10 mouse cellular contexts compared by ENCODE assay signal in the genomic region with DNA sequence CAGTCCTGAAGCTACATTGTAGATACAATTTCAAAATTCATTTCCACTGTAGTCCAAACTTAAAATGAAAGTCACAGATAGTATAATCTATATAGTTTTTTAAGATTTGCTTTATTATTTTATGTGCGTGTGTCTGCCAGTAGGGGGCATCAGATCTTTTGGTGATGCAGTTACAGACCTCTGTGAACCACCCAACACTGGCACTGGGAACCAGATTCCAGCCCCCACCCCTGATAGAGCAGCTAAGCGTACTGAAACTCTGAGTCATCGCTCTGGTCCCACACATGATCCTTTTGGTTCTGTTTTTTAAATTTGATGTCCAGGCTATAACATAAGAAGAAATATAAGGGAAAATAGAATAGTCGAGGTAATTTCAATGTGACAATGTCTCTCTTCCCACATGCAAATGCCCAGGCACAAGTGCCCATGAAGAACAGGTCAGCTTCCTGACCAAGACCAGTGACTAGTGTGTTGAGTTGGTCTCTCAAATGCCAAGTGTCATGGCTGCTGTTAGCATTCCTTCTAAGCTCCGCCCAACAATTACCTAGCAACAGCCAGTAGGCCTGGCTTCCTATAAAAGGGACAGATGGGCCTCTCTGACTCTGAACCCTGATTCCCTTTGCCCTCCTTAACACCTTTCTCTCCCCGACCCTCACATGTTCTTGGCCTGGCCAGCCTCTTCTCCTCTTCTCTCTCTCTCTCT.
A peak's percentile ranks its signal among the peaks of the same experiment; 100 is the strongest.
DNase-seq lines count a peak whose midpoint lies in the region; ATAC-seq lines count a peak whose summit lies in the region.
"Had no signal": no experiment of that assay in that cellular context is flagged by ENCODE, and none has a peak within 500 bp of the region (broad histone marks: within the 10 kb centered on the region; RNA-seq: fewer than 3 reads in every experiment).

No protein-coding gene starts in this region.

- 82% methylated on average over 6 of the region's 6 CpGs for WGBS in heart, embryonic 13.5 days
- 83% methylated on average over 6 of the region's 6 CpGs for WGBS in hindbrain, embryonic 14.5 days

- intact Hi-C loops in heart, postnatal 25 days (cut with DNase I) = loop anchor here (1.0 kb wide), 1 partner anchor 329 kb away; no protein-coding TSS in a partner anchor

- H3K4me2 ChIP-seq in heart, embryonic 13.5 days = no peak overlapping the region
- H3K4me2 ChIP-seq in hindbrain, embryonic 14.5 days (replicated peaks) = no peak overlapping the region
- H3K4me2 ChIP-seq: liver, embryonic 15.5 days had no signal

- DNase-seq in heart, postnatal 25 days (ENCODE audit: low spot score) = no peak
- DNase-seq in retina, embryonic 14.5 days (ENCODE audit: low spot score) = peak; percentile 44
- no peak for DNase-seq in retina, postnatal 1 day
- no peak for DNase-seq in hindbrain, embryonic 14.5 days (ENCODE audit: low spot score)
- no peak for DNase-seq in natural killer cell, adult 2 months (ENCODE audit: low spot score in 2 of 2)
- no peak for DNase-seq in adrenal gland, adult 8-10 months
- DNase-seq in gastrocnemius, adult 18-20 months (ENCODE audit: low spot score) = no peak
- DNase-seq: gastrocnemius, postnatal 14 days had no signal

- H3K4me1 ChIP-seq in heart, embryonic 13.5 days = peaks cover 61% of the 10 kb centered on the region
- H3K4me1 ChIP-seq in hindbrain, embryonic 14.5 days (replicated peaks; ENCODE audit: control insufficient read depth, insufficient read depth, low read length) = peaks cover 22% of the 10 kb centered on the region
- H3K4me1 ChIP-seq: liver, embryonic 15.5 days had no signal

- no peaks in the 10 kb centered on the region for H3K9me3 ChIP-seq in heart, embryonic 13.5 days
- no peaks in the 10 kb centered on the region for H3K9me3 ChIP-seq in hindbrain, embryonic 14.5 days (ENCODE audit: control insufficient read depth, low read length)
- H3K9me3 ChIP-seq: liver, embryonic 15.5 days had no signal

- H3K4me3 ChIP-seq in heart, embryonic 13.5 days = no peak overlapping the region
- H3K4me3 ChIP-seq in hindbrain, embryonic 14.5 days (replicated peaks; ENCODE audit: low read length) = no peak overlapping the region
- H3K4me3 ChIP-seq: liver, embryonic 15.5 days had no signal

- no peaks in the 10 kb centered on the region for H3K36me3 ChIP-seq in heart, embryonic 13.5 days
- H3K36me3 ChIP-seq in hindbrain, embryonic 14.5 days (replicated peaks; ENCODE audit: control insufficient read depth, insufficient read depth) = no peaks in the 10 kb centered on the region
- H3K36me3 ChIP-seq: liver, embryonic 15.5 days had no signal

- peak overlapping the region; percentile 65 for H3K27ac ChIP-seq in heart, embryonic 13.5 days (replicated peaks)
- H3K27ac ChIP-seq in hindbrain, embryonic 14.5 days = peak overlapping the region; percentile 63; the same call in 1 of the 2 replicates
- H3K27ac ChIP-seq: liver, embryonic 15.5 days had no signal

- H3K9ac ChIP-seq in heart, embryonic 13.5 days = no peak overlapping the region
- H3K9ac ChIP-seq in hindbrain, embryonic 14.5 days = no peak overlapping the region
- H3K9ac ChIP-seq: liver, embryonic 15.5 days had no signal

- no peak for ATAC-seq in heart, embryonic 13.5 days (ENCODE audit: extremely low read depth, insufficient number of reproducible peaks, low FRiP score, low TSS enrichment)
- no peak for ATAC-seq in hindbrain, embryonic 14.5 days (ENCODE audit: low FRiP score)

- no peaks in the 10 kb centered on the region for H3K27me3 ChIP-seq in heart, embryonic 13.5 days (replicated peaks)
- H3K27me3 ChIP-seq in hindbrain, embryonic 14.5 days (ENCODE audit: control insufficient read depth, insufficient read depth, low read length) = no peaks in the 10 kb centered on the region
- H3K27me3 ChIP-seq: liver, embryonic 15.5 days had no signal
